Mouse (Mus musculus) lung, adult 2 months (tissue): Measurements from ENCODE around the gene Ppdpf. TPM values are rescaled to one million over a fixed set of nuclear protein-coding genes. Genes with fewer than 3 reads are reported as not detected.
A peak's percentile ranks its signal among the peaks of the same experiment; 100 is the strongest.

ENCODE experiments used
- DNase-seq: peaks from one replicate; pipeline ENCODE4 v3.0.0; 2022
- H3K4me1 ChIP-seq: fragments of 200-500 bp; 2 replicates; pipeline ENCODE4 v1.6.1; 2011; ENCODE audit warnings: low read length; ENCODE audit not compliant: control insufficient read depth, insufficient read depth
- H3K4me3 ChIP-seq: fragments of 200-500 bp; replicated peaks from 2 replicates; pipeline ENCODE3; 2011; ENCODE audit warnings: low read depth, mild to moderate bottlenecking, control low read depth, low read length; ENCODE audit errors: extremely low read depth
- CTCF ChIP-seq: fragments of 200-500 bp; IDR thresholded peaks from 2 replicates; pipeline ENCODE4 v1.5.1; 2011; ENCODE audit warnings: mild to moderate bottlenecking, low read length, control low read depth; ENCODE audit not compliant: insufficient read depth
- POLR2A ChIP-seq: fragments of 200-500 bp; IDR thresholded peaks from 2 replicates; pipeline ENCODE4 v1.6.1; 2011; ENCODE audit warnings: low read depth, mild to moderate bottlenecking, control low read depth, low read length, borderline replicate concordance; ENCODE audit errors: extremely low read depth
- WGBS: fragments of 180-500 bp; shearing (Covaris S2); methylation state at CpG from one replicate; pipeline ENCODE4 v1.1.7; 2018; 5-methylcytosine and 5-hydroxymethylcytosine counted together
- polyA plus RNA-seq: library from polyadenylated mRNA; depleted of rRNA; stranded (reverse); fragments of >200 nt; gene quantifications from 2 replicates; pipeline ENCODE4 v1.2.3, GENCODE M21; 2012

Gene Ppdpf
- polyA plus RNA-seq, 1 experiment = 145 TPM

- whole genome bisulfite sequencing = 40% methylated on average over 7 of the region's 7 CpGs
- DNase-seq = no peak
- TF ChIP-seq CTCF (no peak), POLR2A (no peak)
- Histone ChIP-seq H3K4me1 (no peaks in the 10 kb centered on the region), H3K4me3 (no peak overlapping the region)
These were observed 27.9 kb upstream of the Ppdpf start for GRCm38 (mm10) chr2:181159091-181159514.

DNA sequence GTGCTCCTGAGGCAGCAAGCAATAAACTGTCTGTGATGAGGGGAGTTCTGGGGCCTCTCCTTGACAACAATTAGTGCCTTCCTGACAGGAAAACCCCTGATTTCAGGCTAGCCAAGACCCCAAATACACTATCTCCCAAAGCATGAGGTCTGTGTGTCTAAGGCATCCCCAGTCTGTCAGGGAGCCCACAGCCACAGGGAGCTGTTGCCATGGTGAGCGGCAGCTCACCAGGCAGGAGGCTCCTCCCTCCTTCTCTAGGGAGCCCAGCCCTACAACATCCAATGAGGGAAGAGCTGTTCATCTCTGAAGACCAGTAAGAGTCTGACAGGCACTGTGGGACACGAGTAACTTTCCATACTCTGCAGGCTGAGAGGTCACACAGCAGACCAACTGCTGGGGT, 27.3 kb upstream of the Ppdpf start:
- H3K4me3 ChIP-seq = no peak overlapping the region
- no peak for DNase-seq
- TF ChIP-seq CTCF (no peak), POLR2A (no peak)
- 7% methylated on average over 2 of the region's 2 CpGs for WGBS
- H3K4me1 ChIP-seq = no peaks in the 10 kb centered on the region

- no peaks in the 10 kb centered on the region for H3K4me1 ChIP-seq
- WGBS = 39% methylated on average over 4 of the region's 4 CpGs
- H3K4me3 ChIP-seq = no peak overlapping the region
- TF ChIP-seq POLR2A = no peak
- no peak for TF ChIP-seq CTCF
- DNase-seq = no peak
These were observed 26.2 kb upstream of the Ppdpf start for GRCm38 (mm10) chr2:181160821-181161220.

DNA sequence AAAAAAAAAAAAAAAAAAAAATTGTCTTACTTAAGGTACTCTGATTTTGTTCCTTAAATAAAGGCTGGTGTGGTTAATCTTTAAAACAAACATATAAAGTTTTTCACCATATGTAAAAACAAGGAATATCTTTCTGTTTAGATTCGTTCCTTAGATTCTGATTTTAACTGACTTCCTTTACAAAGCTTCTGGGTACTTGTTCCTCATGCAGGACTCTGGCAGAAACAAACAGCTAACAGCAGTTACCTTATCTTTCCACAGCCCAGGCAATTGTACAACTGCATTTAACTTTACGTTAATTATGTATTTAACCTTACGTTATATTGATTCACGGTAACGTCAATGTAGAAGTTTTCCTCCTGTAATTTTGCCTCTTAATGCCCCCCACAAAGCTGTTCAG, 20.6 kb upstream of the Ppdpf start:
- TF ChIP-seq CTCF = no peak
- no peak for TF ChIP-seq POLR2A
- DNase-seq = no peak
- Histone ChIP-seq H3K4me1 (no peaks in the 10 kb centered on the region), H3K4me3 (no peak overlapping the region)
- 71% methylated on average over 5 of the region's 5 CpGs for WGBS

GRCm38 (mm10) chr2:181174646-181175045, 12.4 kb upstream of the Ppdpf start:
- 80% methylated on average over 3 of the region's 3 CpGs for WGBS
- DNase-seq = no peak
- no peak for TF ChIP-seq CTCF
- TF ChIP-seq POLR2A = no peak
- Histone ChIP-seq H3K4me3 (no peak overlapping the region), H3K4me1 (no peaks in the 10 kb centered on the region)

DNA sequence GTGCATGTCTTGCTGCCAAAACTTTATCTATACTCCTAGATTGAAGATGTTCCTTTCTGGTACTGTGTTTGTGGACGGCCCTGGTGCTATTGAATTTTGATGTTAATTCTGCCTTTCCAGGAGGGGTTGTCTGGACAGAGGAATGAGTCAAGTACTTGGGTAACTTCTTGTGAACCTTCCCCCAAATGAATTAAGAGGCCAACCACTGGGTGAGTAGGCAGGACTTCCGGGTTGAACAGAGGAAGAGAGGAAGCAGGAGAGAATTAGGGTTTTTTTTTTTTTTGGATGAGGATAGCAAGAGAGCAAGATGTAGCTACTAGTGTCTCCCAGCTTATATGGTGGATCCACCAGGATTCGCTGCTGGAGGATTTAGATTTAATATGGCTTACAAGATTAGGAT, 9.0 kb upstream of the Ppdpf start:
- Histone ChIP-seq H3K4me3 (no peak overlapping the region), H3K4me1 (no peaks in the 10 kb centered on the region)
- WGBS = 74% methylated on average over 3 of the region's 3 CpGs
- TF ChIP-seq POLR2A = no peak
- TF ChIP-seq CTCF = no peak
- no peak for DNase-seq

DNA sequence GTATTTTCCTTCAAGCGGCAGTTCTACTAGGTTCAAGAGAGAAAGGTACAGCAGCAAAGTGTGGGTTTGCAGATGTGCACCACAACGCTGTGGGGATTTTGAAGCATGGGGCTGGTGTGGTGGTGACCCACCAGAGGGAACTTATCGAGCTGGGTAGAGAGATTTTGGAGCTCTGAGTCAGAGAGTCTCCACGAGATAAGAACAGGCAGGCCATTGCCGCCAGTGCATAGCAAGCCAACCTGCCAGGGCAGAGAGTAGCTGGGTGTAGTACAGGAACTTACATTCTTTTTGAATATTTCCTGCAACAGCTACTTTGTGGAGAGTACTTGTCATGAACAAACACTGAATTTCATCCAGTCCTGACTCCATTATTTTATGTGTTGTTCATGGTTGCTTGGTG, 8.6 kb upstream of the Ppdpf start:
- no peaks in the 10 kb centered on the region for H3K4me1 ChIP-seq
- no peak for DNase-seq
- no peak overlapping the region for H3K4me3 ChIP-seq
- TF ChIP-seq POLR2A (no peak), CTCF (no peak)
- 63% methylated on average over 5 of the region's 5 CpGs for WGBS

DNA sequence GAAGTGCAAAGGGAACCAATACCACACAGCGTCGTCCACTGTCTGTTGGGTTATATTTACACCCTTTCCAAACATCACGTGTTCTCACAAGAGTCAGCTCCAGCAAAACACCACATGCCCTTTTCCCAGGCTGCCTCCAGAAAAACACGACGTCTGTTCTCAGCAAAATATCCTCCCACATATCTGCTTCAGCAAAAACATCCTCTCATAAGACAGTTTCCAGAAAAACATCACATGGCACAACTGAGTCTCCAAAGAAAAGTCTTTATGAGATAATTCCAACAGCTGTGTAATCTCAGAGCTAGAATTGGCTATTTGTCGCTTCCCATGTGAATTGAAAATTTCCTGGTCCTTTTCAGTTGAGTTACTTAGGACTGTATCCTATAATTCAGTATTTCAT, 6.1 kb upstream of the Ppdpf start:
- no peak for DNase-seq
- Histone ChIP-seq H3K4me3 (no peak overlapping the region), H3K4me1 (no peaks in the 10 kb centered on the region)
- 70% methylated on average over 6 of the region's 6 CpGs for WGBS
- TF ChIP-seq CTCF (no peak), POLR2A (no peak)

DNA sequence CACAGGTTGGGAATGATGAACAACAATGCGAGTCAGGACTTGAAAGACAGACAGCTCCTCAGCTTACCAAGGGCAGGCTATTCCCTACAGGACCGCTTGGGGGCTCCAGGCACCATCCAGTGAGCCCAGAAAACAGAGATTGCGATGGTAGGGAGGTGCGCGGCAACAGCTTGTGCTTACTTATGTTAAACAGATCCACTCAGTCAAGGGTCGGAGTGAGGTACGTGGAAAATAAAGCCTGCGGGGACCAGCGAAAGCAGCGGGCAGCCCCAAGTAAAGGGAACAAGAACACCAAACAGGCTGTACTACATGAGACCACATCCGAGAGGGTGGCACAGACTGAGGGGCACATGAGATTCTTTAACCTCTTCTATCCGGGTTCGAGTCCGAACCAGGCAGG, 412 bp upstream of the Ppdpf start:
- 0% methylated on average over 14 of the region's 14 CpGs for WGBS
- TF ChIP-seq CTCF (peak; percentile 95), POLR2A (no peak)
- peaks cover 4% of the 10 kb centered on the region; the same call in 1 of the 2 replicates for H3K4me1 ChIP-seq

GRCm38 (mm10) chr2:181188681-181189080, 1.6 kb downstream of the Ppdpf start:
- Histone ChIP-seq H3K4me1 (peaks cover 4% of the 10 kb centered on the region; the same call in 1 of the 2 replicates), H3K4me3 (no peak overlapping the region)
- DNase-seq = no peak
- WGBS = 21% methylated on average over 2 of the region's 2 CpGs
- TF ChIP-seq POLR2A (peak; percentile 3; the same call in 1 of the 2 replicates), CTCF (no peak)

More for the DNA sequence above, 412 bp upstream of the Ppdpf start:
- peak overlapping the region; percentile 96 for H3K4me3 ChIP-seq
- DNase-seq = peak; percentile 81
